Mouse (Mus musculus) kidney, adult 2 months (tissue): Measurements from ENCODE around the gene Ptpdc1. TPM values are rescaled to one million over a fixed set of nuclear protein-coding genes. Genes with fewer than 3 reads are reported as not detected.
A peak's percentile ranks its signal among the peaks of the same experiment; 100 is the strongest.

Source experiments
- DNase-seq: peaks from one replicate; pipeline ENCODE4 v3.0.0; 2021
- H3K27ac ChIP-seq: fragments of 200-500 bp; 2 replicates; pipeline ENCODE4 v1.5.1; 2012; ENCODE audit warnings: low read depth, low read length, control low read depth, inconsistent platforms; ENCODE audit not compliant: insufficient read depth
- H3K27me3 ChIP-seq: fragments of 200-500 bp; replicated peaks from 2 replicates; pipeline ENCODE4 v1.6.1; 2012; ENCODE audit warnings: mild to moderate bottlenecking, moderate library complexity, low read length, inconsistent platforms; ENCODE audit not compliant: control insufficient read depth, insufficient read depth
- H3K36me3 ChIP-seq: fragments of 200-500 bp; 2 replicates; pipeline ENCODE4 v1.6.1; 2012; ENCODE audit warnings: mild to moderate bottlenecking, moderate library complexity, low read length, inconsistent platforms; ENCODE audit not compliant: control insufficient read depth, insufficient read depth
- H3K4me1 ChIP-seq: fragments of 200-500 bp; 2 replicates; pipeline ENCODE4 v1.6.1; 2011; ENCODE audit warnings: low read length; ENCODE audit not compliant: control insufficient read depth, insufficient read depth
- H3K4me3 ChIP-seq: fragments of 200-500 bp; 2 replicates; pipeline ENCODE4 v1.5.1; 2011; ENCODE audit warnings: mild to moderate bottlenecking, low read depth, low read length, control low read depth; ENCODE audit not compliant: insufficient read depth
- CTCF ChIP-seq: fragments of 200-500 bp; conservative IDR thresholded peaks from 2 replicates; pipeline ENCODE4 v1.5.1; 2011; ENCODE audit warnings: low read depth, mild to moderate bottlenecking, control low read depth, low read length, moderate library complexity, mixed read lengths; ENCODE audit not compliant: insufficient read depth, insufficient read length
- POLR2A ChIP-seq: fragments of 200-500 bp; IDR thresholded peaks from one replicate; pipeline ENCODE4 v1.6.1; 2011; ENCODE audit warnings: low read depth, low read length, control low read depth
- WGBS: fragments of 180-500 bp; shearing (Covaris S2); methylation state at CpG from one replicate; pipeline ENCODE4 v1.1.7; 2018; 5-methylcytosine and 5-hydroxymethylcytosine counted together
- polyA plus RNA-seq: library from polyadenylated mRNA; depleted of rRNA; stranded (reverse); fragments of >200 nt; gene quantifications from 2 replicates; pipeline ENCODE4 v1.2.3, GENCODE M21; 2012

Ptpdc1 gene
- polyA plus RNA-seq, 1 experiment: 8.5 TPM

DNA sequence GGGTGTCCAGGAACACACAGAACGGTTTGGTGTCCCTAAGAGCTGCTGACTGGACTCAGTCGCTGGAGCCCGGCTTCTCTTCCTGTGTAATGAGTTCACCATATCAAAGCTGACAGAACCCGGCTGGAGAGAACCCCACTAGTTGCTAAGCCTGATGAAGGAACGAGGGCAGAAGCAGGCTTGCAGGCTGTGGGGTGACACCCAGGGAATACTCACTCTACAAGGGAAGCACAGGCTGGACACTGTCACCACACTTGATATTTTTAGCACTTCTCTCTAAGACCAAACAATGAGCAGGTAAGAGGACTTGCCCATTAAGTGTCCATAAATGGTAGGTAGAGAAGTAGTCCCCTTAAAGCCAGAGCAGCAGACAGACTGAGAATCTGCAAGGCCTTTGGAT, 20.9 kb downstream of the Ptpdc1 start:
- WGBS: 80% methylated on average over 5 of the region's 5 CpGs
- Histone ChIP-seq H3K36me3 (no peaks in the 10 kb centered on the region; the same call in 1 of the 2 replicates), H3K4me3 (no peak overlapping the region), H3K27ac (no peak overlapping the region), H3K4me1 (no peaks in the 10 kb centered on the region), H3K27me3 (no peaks in the 10 kb centered on the region)
- no peak for TF ChIP-seq POLR2A
- no peak for TF ChIP-seq CTCF
- DNase-seq: no peak

DNA sequence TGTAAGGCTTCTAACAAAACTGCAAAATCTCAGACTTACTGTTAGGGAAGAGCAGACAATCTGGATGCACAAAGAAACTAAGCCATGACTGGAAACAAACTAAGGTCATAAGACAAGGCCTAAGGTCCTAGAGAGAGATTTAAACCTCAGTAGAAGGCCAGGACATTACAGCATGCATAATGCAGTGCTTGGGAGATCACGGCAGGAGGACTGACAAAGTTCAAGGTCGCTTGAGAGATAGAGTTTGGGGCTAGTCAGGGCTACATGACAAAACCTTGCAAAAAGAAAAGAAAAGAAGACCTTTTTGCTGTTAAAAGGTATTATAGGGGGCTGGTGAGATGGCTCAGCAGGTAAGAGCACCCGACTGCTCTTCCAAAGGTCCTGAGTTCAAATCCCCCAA, 22.2 kb downstream of the Ptpdc1 start:
- no peak for TF ChIP-seq CTCF
- TF ChIP-seq POLR2A: no peak
- no peak overlapping the region for H3K4me3 ChIP-seq
- no peak overlapping the region for H3K27ac ChIP-seq
- 85% methylated on average over 3 of the region's 3 CpGs for WGBS
- H3K27me3 ChIP-seq: no peaks in the 10 kb centered on the region
- no peaks in the 10 kb centered on the region; the same call in 1 of the 2 replicates for H3K36me3 ChIP-seq
- no peaks in the 10 kb centered on the region for H3K4me1 ChIP-seq
- DNase-seq: no peak

DNA sequence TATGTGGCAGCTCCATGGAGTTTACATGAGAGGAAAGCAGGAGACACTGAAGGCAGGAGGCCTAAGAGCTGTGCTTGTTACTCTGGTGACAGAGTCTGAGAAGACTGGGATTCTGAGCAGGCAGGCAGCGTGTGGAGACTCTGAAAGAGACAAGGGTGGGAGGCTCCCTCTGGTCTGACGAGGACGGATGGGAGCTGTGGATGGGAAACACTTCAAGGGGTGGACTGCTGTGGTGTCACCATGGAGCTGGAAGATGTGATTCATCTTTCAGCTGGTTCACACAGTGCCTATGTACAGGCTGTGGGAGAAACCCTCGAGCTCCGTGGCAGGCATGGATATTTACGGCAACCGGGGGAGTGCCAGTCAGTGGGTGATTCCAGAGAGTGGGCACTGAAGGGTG, 30.9 kb downstream of the Ptpdc1 start:
- no peaks in the 10 kb centered on the region for H3K27me3 ChIP-seq
- TF ChIP-seq CTCF (no peak), POLR2A (no peak)
- H3K36me3 ChIP-seq: no peaks in the 10 kb centered on the region; the same call in none of the 2 replicates
- 74% methylated on average over 7 of the region's 7 CpGs for WGBS
- H3K4me3 ChIP-seq: no peak overlapping the region
- no peaks in the 10 kb centered on the region for H3K4me1 ChIP-seq
- no peak for DNase-seq
- H3K27ac ChIP-seq: no peak overlapping the region

DNA sequence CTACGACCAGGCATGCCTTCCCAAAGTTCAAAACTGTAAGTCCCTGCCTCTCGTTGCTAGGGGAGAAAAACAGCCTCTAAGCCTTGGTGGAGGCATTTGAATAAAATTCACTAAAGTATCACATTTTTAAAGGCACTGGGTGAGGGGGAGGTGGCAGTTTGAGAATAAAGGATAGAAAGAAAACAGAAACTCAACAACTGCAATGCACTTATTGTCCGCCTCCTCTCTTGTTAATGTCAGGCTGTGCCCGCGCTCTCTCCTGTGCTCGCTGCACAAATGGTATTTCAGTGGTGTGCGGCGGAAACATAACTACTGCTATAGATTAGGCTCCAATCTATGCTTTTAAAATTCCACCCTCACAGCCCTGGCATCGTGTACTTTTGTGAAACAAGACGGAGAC, 31.4 kb downstream of the Ptpdc1 start:
- WGBS: 87% methylated on average over 10 of the region's 10 CpGs
- H3K4me3 ChIP-seq: no peak overlapping the region
- no peak for DNase-seq
- no peak for TF ChIP-seq POLR2A
- H3K36me3 ChIP-seq: no peaks in the 10 kb centered on the region; the same call in none of the 2 replicates
- no peaks in the 10 kb centered on the region for H3K27me3 ChIP-seq
- no peak overlapping the region for H3K27ac ChIP-seq
- no peaks in the 10 kb centered on the region for H3K4me1 ChIP-seq

DNA sequence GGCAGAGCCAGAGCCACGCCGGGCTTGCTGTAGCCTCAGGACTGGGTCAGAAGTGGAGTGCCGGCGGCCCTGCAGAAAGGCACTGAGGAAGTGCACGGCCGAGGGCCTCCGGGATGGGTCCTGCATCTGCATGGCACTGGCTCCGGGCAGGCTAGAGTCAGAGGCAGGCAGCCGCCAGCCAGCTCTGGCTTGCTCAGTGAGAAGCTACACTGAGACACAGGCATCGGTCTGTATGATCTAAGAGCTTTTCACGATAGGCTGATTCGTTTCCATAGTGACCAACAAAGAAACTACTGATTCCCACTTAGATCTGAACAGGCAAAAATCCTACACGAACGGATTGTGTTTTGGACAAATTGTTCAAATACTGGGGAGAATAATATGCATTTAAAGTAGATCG, 32.3 kb downstream of the Ptpdc1 start:
- 76% methylated on average over 15 of the region's 15 CpGs for WGBS
- Histone ChIP-seq H3K4me1 (no peaks in the 10 kb centered on the region), H3K27ac (no peak overlapping the region), H3K4me3 (no peak overlapping the region), H3K36me3 (no peaks in the 10 kb centered on the region; the same call in none of the 2 replicates), H3K27me3 (no peaks in the 10 kb centered on the region)
- no peak for TF ChIP-seq POLR2A
- no peak for TF ChIP-seq CTCF
- DNase-seq: no peak

DNA sequence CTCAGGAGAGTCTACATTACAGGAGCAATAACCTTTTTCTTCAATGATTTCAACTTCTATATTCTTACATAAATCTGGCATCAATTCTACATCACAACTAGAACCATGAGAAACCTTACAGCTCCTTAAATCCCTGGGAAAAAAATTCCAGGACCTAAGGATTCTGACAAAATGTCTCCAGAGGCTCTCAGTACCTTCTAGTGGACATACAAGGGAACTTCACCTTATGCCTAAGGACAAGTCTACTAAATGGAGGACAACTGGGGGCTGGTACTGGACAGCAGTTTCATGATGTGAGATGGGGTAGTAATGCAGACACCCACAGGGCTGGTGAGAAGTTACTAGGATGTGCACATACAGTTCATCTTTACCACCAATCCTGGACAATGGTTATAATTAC, 34.7 kb downstream of the Ptpdc1 start:
- no peaks in the 10 kb centered on the region; the same call in 1 of the 2 replicates for H3K36me3 ChIP-seq
- TF ChIP-seq POLR2A (no peak), CTCF (no peak)

DNA sequence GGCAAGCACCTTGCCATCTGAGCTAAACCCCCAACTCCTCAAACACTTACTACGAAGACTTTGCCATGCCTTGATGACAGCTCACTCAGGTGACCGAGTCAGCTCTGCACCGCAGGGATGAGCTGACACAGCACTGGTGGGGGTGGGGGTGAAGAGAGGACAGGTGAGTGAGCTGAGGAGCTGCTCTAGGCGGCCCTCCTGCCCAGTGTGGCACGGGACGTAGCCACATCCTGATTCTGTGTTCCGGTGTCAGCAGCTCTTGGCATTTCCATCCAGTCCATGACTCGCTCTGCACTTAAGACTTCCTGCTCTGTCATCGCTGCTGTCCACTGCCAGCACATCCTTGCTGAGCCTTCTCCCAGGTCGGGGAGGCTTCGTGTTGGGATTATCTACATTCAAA, 38.1 kb downstream of the Ptpdc1 start:
- Histone ChIP-seq H3K27ac (no peak overlapping the region), H3K4me3 (no peak overlapping the region), H3K27me3 (no peaks in the 10 kb centered on the region), H3K4me1 (peaks cover 8% of the 10 kb centered on the region; the same call in 1 of the 2 replicates), H3K36me3 (no peaks in the 10 kb centered on the region; the same call in 1 of the 2 replicates)
- TF ChIP-seq POLR2A: no peak
- no peak for TF ChIP-seq CTCF
- DNase-seq: peak; percentile 24
- 58% methylated on average over 11 of the region's 11 CpGs for WGBS

More for the DNA sequence above, 34.7 kb downstream of the Ptpdc1 start:
- Histone ChIP-seq H3K4me3 (no peak overlapping the region), H3K27me3 (no peaks in the 10 kb centered on the region), H3K4me1 (peaks cover 8% of the 10 kb centered on the region; the same call in 1 of the 2 replicates), H3K27ac (no peak overlapping the region)
- DNase-seq: no peak
